Mouse (Mus musculus) bone marrow macrophage, adult 2 months (primary cell): ENCODE measurements at regions not wholly inside any gene's neighbourhood (a gene's known extent, or its start where the extent isn't known, plus 50 kb on each side); places are given as distances from the start of the nearest gene placed in this dataset.

Experiments
- CTCF ChIP-seq: IDR thresholded peaks from 2 replicates; pipeline ENCODE4 v1.5.1; 2012; ENCODE audit warnings: low read depth, mild to moderate bottlenecking, low read length, moderate library complexity
- POLR2A ChIP-seq: IDR thresholded peaks from 2 replicates; pipeline ENCODE4 v1.6.1; 2012; ENCODE audit warnings: mild to moderate bottlenecking, low read depth, low read length, borderline replicate concordance

DNA sequence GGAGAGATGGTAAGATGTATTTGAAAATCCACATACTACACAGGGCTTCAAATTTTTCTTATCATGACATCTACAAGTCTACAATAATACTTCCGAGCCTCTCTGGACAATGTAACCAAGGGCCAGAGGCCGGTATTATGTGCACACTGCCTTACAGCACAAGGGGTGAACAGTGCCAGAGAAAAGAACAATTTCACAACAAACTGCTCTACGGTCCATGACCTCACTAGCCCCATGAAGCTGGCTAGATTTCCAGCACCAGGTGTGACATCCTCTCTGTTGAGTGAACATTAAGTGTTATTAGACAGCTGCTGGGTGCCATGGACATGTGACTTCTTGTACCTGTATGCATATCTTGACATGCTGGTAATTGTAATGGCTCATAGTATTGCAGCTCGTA lies 188.2 kb downstream of the Lnpk start:
- TF ChIP-seq CTCF (no peak), POLR2A (no peak)
